Mouse (Mus musculus) CH12.LX (cell line): ENCODE measurements around the gene Agap1. TPM values are rescaled to one million over a fixed set of nuclear protein-coding genes. Genes with fewer than 3 reads are reported as not detected.

Source experiments
- DNase-seq: peaks from one replicate; pipeline ENCODE4 v3.0.0-alpha.2; 2013; ENCODE audit errors: extremely low read depth
- H3K27ac ChIP-seq: 2 replicates; pipeline ENCODE4 v1.5.1; 2012; ENCODE audit warnings: low read depth, mild to moderate bottlenecking, control low read depth, moderate library complexity; ENCODE audit not compliant: insufficient read depth
- H3K27me3 ChIP-seq: replicated peaks from 2 replicates; pipeline ENCODE3; 2012; ENCODE audit warnings: inconsistent platforms
- H3K36me3 ChIP-seq, 2 experiments: replicated peaks in 1 of 2; 2 replicates each; pipeline versions ENCODE3 to v1.6.1; 2012; ENCODE audit warnings: inconsistent platforms in 1 of 2, low read length in 1 of 2, mild to moderate bottlenecking in 1 of 2, mixed read lengths in 1 of 2, moderate library complexity in 1 of 2; ENCODE audit not compliant: control insufficient read depth in 1 of 2, insufficient read depth in 1 of 2
- H3K4me1 ChIP-seq, 2 experiments: 2 replicates each; pipeline ENCODE4 v1.6.1; 2012; ENCODE audit warnings: inconsistent platforms in 1 of 2, moderate library complexity in 1 of 2; ENCODE audit not compliant: insufficient read depth in 2 of 2, control insufficient read depth in 1 of 2
- H3K4me2 ChIP-seq: 2 replicates; pipeline ENCODE4 v1.6.1; 2012; ENCODE audit warnings: low read depth, mild to moderate bottlenecking, control low read depth; ENCODE audit not compliant: poor library complexity, insufficient read depth, severe bottlenecking
- H3K4me3 ChIP-seq, 3 experiments: fragments of 150-350 bp in 1 of 3; sonication (generic) in 1 of 3; replicated peaks in 1 of 3; 2 replicates each; pipeline versions ENCODE3 to v1.5.1; 2011 to 2012; ENCODE audit warnings: low read depth in 2 of 3, low read length in 2 of 3, mild to moderate bottlenecking in 2 of 3, moderate library complexity in 2 of 3, control low read depth in 1 of 3, improper control_type of control experiment in 1 of 3, inconsistent platforms in 1 of 3, mixed read lengths in 1 of 3; ENCODE audit not compliant: poor library complexity in 1 of 3
- H3K79me2 ChIP-seq: replicated peaks from 2 replicates; pipeline ENCODE4 v1.6.1; 2012; ENCODE audit warnings: mild to moderate bottlenecking, moderate library complexity; ENCODE audit not compliant: control insufficient read depth, poor library complexity, insufficient read depth, severe bottlenecking; ENCODE audit errors: extremely low read depth
- H3K9ac ChIP-seq: 2 replicates; pipeline ENCODE4 v1.6.1; 2012; ENCODE audit warnings: low read depth, mild to moderate bottlenecking, control low read depth, moderate library complexity; ENCODE audit not compliant: insufficient read depth
- H3K9me3 ChIP-seq: replicated peaks from 2 replicates; pipeline ENCODE3; 2012; ENCODE audit warnings: low read length, inconsistent platforms, mixed read lengths
- BHLHE40 ChIP-seq: IDR thresholded peaks from 2 replicates; pipeline ENCODE4 v1.6.1; 2011; ENCODE audit warnings: mild to moderate bottlenecking, low read depth, low read length, improper control_type of control experiment
- CHD1 ChIP-seq: IDR thresholded peaks from 2 replicates; pipeline ENCODE4 v1.6.1; 2012; ENCODE audit warnings: low read depth, low read length, improper control_type of control experiment, inconsistent platforms
- CHD2 ChIP-seq: IDR thresholded peaks from 2 replicates; pipeline ENCODE4 v1.6.1; 2011; ENCODE audit warnings: low read length, improper control_type of control experiment
- CTCF ChIP-seq, 2 experiments: IDR thresholded peaks in 1 of 2; conservative IDR thresholded peaks in 1 of 2; 2 replicates each; pipeline ENCODE4 v1.5.1; 2011 to 2012; ENCODE audit warnings: low read depth in 2 of 2, low read length in 2 of 2, improper control_type of control experiment in 1 of 2, inconsistent platforms in 1 of 2, mild to moderate bottlenecking in 1 of 2, moderate library complexity in 1 of 2
- E2F4 ChIP-seq: IDR thresholded peaks from 2 replicates; pipeline ENCODE4 v1.6.1; 2011; ENCODE audit warnings: low read depth, low read length, improper control_type of control experiment; ENCODE audit not compliant: insufficient replicate concordance
- EP300 ChIP-seq: IDR thresholded peaks from 2 replicates; pipeline ENCODE4 v1.6.1; 2011; ENCODE audit warnings: low read length, improper control_type of control experiment
- ETS1 ChIP-seq: conservative IDR thresholded peaks from 2 replicates; pipeline ENCODE4 v1.6.1; 2012; ENCODE audit warnings: low read depth, mild to moderate bottlenecking, inconsistent platforms, low read length, improper control_type of control experiment, moderate library complexity
- GABPA ChIP-seq: IDR thresholded peaks from 2 replicates; pipeline ENCODE4 v1.6.1; 2012; ENCODE audit warnings: low read depth, low read length, improper control_type of control experiment, inconsistent platforms; ENCODE audit not compliant: insufficient replicate concordance
- HCFC1 ChIP-seq: IDR thresholded peaks from 2 replicates; pipeline ENCODE4 v1.6.1; 2012; ENCODE audit warnings: low read depth, mild to moderate bottlenecking, inconsistent platforms, low read length, improper control_type of control experiment
- IRF4 ChIP-seq: IDR thresholded peaks from 2 replicates; pipeline ENCODE4 v1.6.1; 2014; ENCODE audit warnings: low read depth, mild to moderate bottlenecking, inconsistent platforms, low read length, improper control_type of control experiment
- JUN ChIP-seq: IDR thresholded peaks from 2 replicates; pipeline ENCODE4 v1.6.1; 2011; ENCODE audit warnings: low read depth, mild to moderate bottlenecking, low read length, improper control_type of control experiment, moderate library complexity; ENCODE audit not compliant: insufficient read depth
- JUND ChIP-seq: conservative IDR thresholded peaks from 2 replicates; pipeline ENCODE4 v1.6.1; 2011; ENCODE audit warnings: low read depth, low read length, improper control_type of control experiment
- KAT2A ChIP-seq: IDR thresholded peaks from 2 replicates; pipeline ENCODE4 v1.6.1; 2012; ENCODE audit warnings: low read length, improper control_type of control experiment, inconsistent platforms; ENCODE audit not compliant: insufficient replicate concordance
- MAFK ChIP-seq: IDR thresholded peaks from 2 replicates; pipeline ENCODE4 v1.6.1; 2011; ENCODE audit warnings: low read length, improper control_type of control experiment; ENCODE audit not compliant: insufficient replicate concordance
- MAX ChIP-seq: IDR thresholded peaks from 2 replicates; pipeline ENCODE4 v1.6.1; 2011; ENCODE audit warnings: low read length, improper control_type of control experiment
- MAZ ChIP-seq: IDR thresholded peaks from 2 replicates; pipeline ENCODE4 v1.6.1; 2012; ENCODE audit warnings: low read depth, mild to moderate bottlenecking, inconsistent platforms, low read length, improper control_type of control experiment, moderate library complexity
- MYC ChIP-seq: IDR thresholded peaks from 2 replicates; pipeline ENCODE4 v1.6.1; 2011; ENCODE audit warnings: low read depth, mild to moderate bottlenecking, improper control_type of control experiment, low read length
- NELFE ChIP-seq: IDR thresholded peaks from 2 replicates; pipeline ENCODE4 v1.6.1; 2011; ENCODE audit warnings: low read depth, low read length, improper control_type of control experiment
- NRF1 ChIP-seq: IDR thresholded peaks from 2 replicates; pipeline ENCODE4 v1.6.1; 2014; ENCODE audit warnings: low read depth, mild to moderate bottlenecking, inconsistent platforms, low read length, improper control_type of control experiment, moderate library complexity
- RAD21 ChIP-seq: IDR thresholded peaks from 2 replicates; pipeline ENCODE4 v1.6.1; 2011; ENCODE audit warnings: low read depth, mild to moderate bottlenecking, low read length, improper control_type of control experiment, moderate library complexity
- SIN3A ChIP-seq: IDR thresholded peaks from 2 replicates; pipeline ENCODE4 v1.6.1; 2012; ENCODE audit warnings: low read length, improper control_type of control experiment, inconsistent platforms
- SMC3 ChIP-seq: IDR thresholded peaks from 2 replicates; pipeline ENCODE4 v1.6.1; 2011; ENCODE audit warnings: low read depth, low read length, improper control_type of control experiment
- TBP ChIP-seq: conservative IDR thresholded peaks from 2 replicates; pipeline ENCODE4 v1.6.1; 2011; ENCODE audit warnings: low read depth, low read length, improper control_type of control experiment
- USF1 ChIP-seq: IDR thresholded peaks from 2 replicates; pipeline ENCODE4 v1.6.1; 2014; ENCODE audit warnings: low read depth, mild to moderate bottlenecking, inconsistent platforms, low read length, improper control_type of control experiment
- USF2 ChIP-seq: conservative IDR thresholded peaks from 2 replicates; pipeline ENCODE4 v1.6.1; 2011; ENCODE audit warnings: low read depth, low read length, improper control_type of control experiment
- ZC3H11A ChIP-seq: IDR thresholded peaks from 2 replicates; pipeline ENCODE4 v1.6.1; 2012; ENCODE audit warnings: low read depth, mild to moderate bottlenecking, inconsistent platforms, low read length, improper control_type of control experiment
- ZMIZ1 ChIP-seq: IDR thresholded peaks from 2 replicates; pipeline ENCODE4 v1.6.1; 2012; ENCODE audit warnings: low read depth, mild to moderate bottlenecking, inconsistent platforms, low read length, improper control_type of control experiment
- ZNF384 ChIP-seq: IDR thresholded peaks from 2 replicates; pipeline ENCODE4 v1.6.1; 2012; ENCODE audit warnings: low read depth, low read length, improper control_type of control experiment, inconsistent platforms
- dilution Hi-C: fragments of 300-500 bp; cut with MboI; formaldehyde crosslinking; loops from 2 replicates; pipeline ENCODE4 v1.14.3; 2020; ENCODE audit warnings: low sequenced_read_pairs; ENCODE audit not compliant: extremely low pct_unique_long_range_greater_than_20kb, extremely low pct_ligation_motif_present
- in situ Hi-C: fragments of 300-500 bp; cut with MboI; formaldehyde crosslinking; loops from 3 replicates; pipeline ENCODE4 v1.14.3; 2019; ENCODE audit warnings: low sequenced_read_pairs, low pct_ligation_motif_present, low pct_unique_long_range_greater_than_20kb, mixed read lengths
- polyA plus RNA-seq: library from polyadenylated mRNA; unstranded; fragments of >175 nt; gene quantifications from 2 replicates; pipeline ENCODE4 v1.2.1, GENCODE M21; 2012; ENCODE audit warnings: low read depth; ENCODE audit not compliant: insufficient read length
- total RNA-seq, 2 experiments: library from RNA; depleted of rRNA; stranded (reverse); fragments of 300-350 nt in 1 of 2; fragments of >200 nt in 1 of 2; gene quantifications; 2 replicates each; pipeline ENCODE4 v1.2.3; 2012 to 2014

The Agap1 gene
- total and polyA plus RNA-seq, 3 experiments = not detected

GRCm38 (mm10) chr1:89574941-89575890 is 120.6 kb downstream of the Agap1 start:
- no peak for DNase-seq
- no peak overlapping the region for H3K9ac ChIP-seq
- H3K9me3 ChIP-seq = peaks cover 94% of the 10 kb centered on the region
- no peak overlapping the region for H3K27ac ChIP-seq
- H3K79me2 ChIP-seq = no peaks in the 10 kb centered on the region
- in situ Hi-C loops (no loop called here), dilution Hi-C loops (no loop called here)
- H3K27me3 ChIP-seq = no peaks in the 10 kb centered on the region
- H3K4me1 ChIP-seq = no peaks in the 10 kb centered on the region
- no peak overlapping the region for H3K4me2 ChIP-seq
- TF ChIP-seq JUN (no peak), RAD21 (no peak), SMC3 (no peak), BHLHE40 (no peak), TBP (no peak), CHD1 (no peak), IRF4 (no peak), NELFE (no peak), MAFK (no peak), E2F4 (no peak), HCFC1 (no peak), JUND (no peak), USF2 (no peak), ZC3H11A (no peak), CHD2 (no peak), SIN3A (no peak), ETS1 (no peak)
- no peak overlapping the region for H3K4me3 ChIP-seq
- no peaks in the 10 kb centered on the region for H3K36me3 ChIP-seq

DNA sequence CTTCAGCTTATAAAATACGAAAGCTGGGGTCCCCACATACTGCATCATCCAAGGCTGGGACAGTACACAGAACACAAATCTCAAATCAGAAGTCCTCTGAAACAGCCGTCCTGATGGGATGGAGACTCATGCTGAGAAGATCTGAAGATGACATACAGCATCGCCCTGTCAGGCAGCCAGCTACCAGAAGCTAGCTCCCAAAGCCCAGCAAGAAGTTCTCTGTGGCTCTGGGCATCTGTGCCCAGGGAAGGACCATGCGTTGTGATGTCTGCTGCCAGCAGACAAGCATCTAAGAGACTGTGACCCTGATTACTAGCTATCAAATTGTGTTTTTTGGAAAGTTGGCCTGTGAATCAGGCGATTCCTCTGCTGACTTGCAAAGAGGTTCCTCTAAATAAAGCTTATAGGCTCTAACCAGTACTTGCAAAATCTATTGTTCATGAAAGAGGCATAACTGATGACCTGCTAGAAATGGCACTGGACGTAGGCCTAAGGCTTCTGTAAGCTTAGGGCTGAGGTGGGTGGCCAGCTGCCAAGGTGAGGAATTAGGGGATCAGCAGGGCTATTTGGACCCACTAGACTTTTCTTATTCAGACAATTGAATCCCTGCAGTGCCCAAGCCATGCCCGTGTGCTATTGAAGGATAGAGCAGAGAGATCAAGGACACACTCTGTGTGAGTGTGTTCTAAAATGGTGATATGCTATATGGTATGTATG is 121.7 kb downstream of the Agap1 start:
- Histone ChIP-seq H3K4me2 (no peak overlapping the region), H3K4me3 (no peak overlapping the region), H3K36me3 (no peaks in the 10 kb centered on the region), H3K27me3 (no peaks in the 10 kb centered on the region), H3K9ac (no peak overlapping the region), H3K4me1 (no peaks in the 10 kb centered on the region), H3K79me2 (no peaks in the 10 kb centered on the region), H3K9me3 (peaks cover 91% of the 10 kb centered on the region), H3K27ac (no peak overlapping the region)
- in situ Hi-C loops (no loop called here), dilution Hi-C loops (no loop called here)
- DNase-seq = no peak
- TF ChIP-seq MAX (no peak), MAZ (no peak), CTCF (conservative IDR thresholded peaks at IDR 0.05 in 1 of 2, IDR thresholded peaks at IDR 0.05 in 1 of 2; ENCODE audit: low read depth in 2 of 2, low read length in 2 of 2) (no peak), KAT2A (no peak), IRF4 (no peak), NRF1 (no peak), USF1 (no peak), SIN3A (no peak), EP300 (no peak), ZNF384 (no peak), JUND (no peak), GABPA (no peak), E2F4 (no peak), TBP (no peak), MYC (no peak), SMC3 (no peak), ZC3H11A (no peak), ZMIZ1 (no peak)
